Mouse (Mus musculus): ENCODE data around the gene Prdm11. TPM values are rescaled to one million over a fixed set of nuclear protein-coding genes. Genes with fewer than 3 reads are reported as not detected.

The Prdm11 gene
- polyA plus RNA-seq (2016; fragmentation: Nextera tagmentation; extraction: Ambion mirVana): 6.1 and 7.2 TPM in 2 replicates

DNA sequence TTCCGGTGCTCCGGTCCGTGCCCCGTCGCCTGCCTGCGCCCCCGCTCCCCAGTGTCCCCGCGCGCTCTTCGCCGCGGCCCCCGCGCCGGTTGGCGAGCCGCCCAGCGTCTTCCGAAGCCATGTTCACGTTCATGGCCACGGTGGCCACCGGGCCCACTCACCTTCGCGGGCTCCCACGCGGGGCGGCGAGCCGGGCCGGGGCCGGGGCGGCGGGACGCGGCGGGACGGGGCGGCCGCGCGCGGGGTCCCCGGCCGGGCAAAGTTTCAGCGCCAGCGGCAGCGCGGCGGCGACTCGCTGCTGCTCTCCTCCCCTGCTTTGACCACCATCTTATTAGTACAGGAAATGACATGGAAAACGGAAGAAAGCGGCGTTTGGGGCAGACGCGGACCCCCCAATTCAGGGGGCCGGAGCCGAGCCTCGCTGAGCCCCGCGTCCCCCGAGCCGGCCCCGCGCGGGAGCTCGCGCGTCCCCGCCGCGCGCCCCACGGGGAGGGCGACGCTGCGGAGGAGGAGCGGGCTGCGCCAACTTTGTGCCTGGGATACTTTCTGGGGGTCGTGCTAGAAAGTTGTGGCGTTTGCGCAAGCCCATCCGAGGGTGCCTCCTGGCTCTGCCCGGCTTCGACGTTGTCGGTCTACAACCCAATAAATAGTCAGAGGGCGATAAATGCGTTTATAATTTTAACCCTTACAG lies at the start of gene Prdm11:
Gene Prdm11, minus strand, starts transcription at position 350 of the 691 bp plus-strand sequence.
- Histone ChIP-seq H3K27me3 (peaks cover 6% of the 10 kb centered on the region; the same call in 1 of the 2 replicates), H3K4me1 (replicated peaks) (peaks cover 39% of the 10 kb centered on the region), H3K4me2 (peak within 1 kb of the TSS; percentile 83), H3K9me3 (no peaks in the 10 kb centered on the region), H3K27ac (peak within 1 kb of the TSS; percentile 98), H3K4me3 (replicated peaks) (peak within 1 kb of the TSS; percentile 79), H3K9ac (replicated peaks) (peak within 1 kb of the TSS; percentile 97), H3K36me3 (0 out of 2 replicates have a peak, but pooled peaks cover 11% of the 10 kb centered on the region)
- ATAC-seq (ENCODE audit: insufficient number of reproducible peaks, insufficient read depth, low FRiP score, low TSS enrichment, low read depth): peak; percentile 24; the same call in 1 of the 2 replicates
- WGBS: under 1% methylated on average over 81 of the region's 90 CpGs

GRCm38 (mm10) chr2:93092347-93092746 lies 46.4 kb upstream of the Prdm11 start:
- no peak for ATAC-seq (ENCODE audit: insufficient number of reproducible peaks, insufficient read depth, low FRiP score, low TSS enrichment, low read depth)
- H3K9ac ChIP-seq (replicated peaks): no peak overlapping the region
- no peaks in the 10 kb centered on the region for H3K36me3 ChIP-seq
- no peak overlapping the region for H3K27ac ChIP-seq
- H3K4me3 ChIP-seq (replicated peaks): no peak overlapping the region
- H3K4me1 ChIP-seq (replicated peaks): no peaks in the 10 kb centered on the region
- 80% methylated on average over 2 of the region's 2 CpGs for WGBS
- no peaks in the 10 kb centered on the region; the same call in 1 of the 2 replicates for H3K27me3 ChIP-seq
- H3K9me3 ChIP-seq: no peaks in the 10 kb centered on the region
- no peak overlapping the region for H3K4me2 ChIP-seq

- Histone ChIP-seq H3K4me1 (replicated peaks) (no peaks in the 10 kb centered on the region), H3K4me2 (no peak overlapping the region), H3K36me3 (no peaks in the 10 kb centered on the region), H3K9ac (replicated peaks) (no peak overlapping the region), H3K9me3 (no peaks in the 10 kb centered on the region), H3K4me3 (replicated peaks) (no peak overlapping the region), H3K27me3 (no peaks in the 10 kb centered on the region; the same call in 1 of the 2 replicates), H3K27ac (no peak overlapping the region)
- whole genome bisulfite sequencing: 23% methylated on average over 2 of the region's 2 CpGs
- no peak for ATAC-seq (ENCODE audit: insufficient number of reproducible peaks, insufficient read depth, low FRiP score, low TSS enrichment, low read depth)
Observed at GRCm38 (mm10) chr2:93091679-93092078, 45.7 kb upstream of the Prdm11 start.

- no peak overlapping the region for H3K4me3 ChIP-seq (replicated peaks)
- H3K4me2 ChIP-seq: no peak overlapping the region
- 69% methylated on average over 7 of the region's 7 CpGs for WGBS
- H3K27ac ChIP-seq: no peak overlapping the region
- no peaks in the 10 kb centered on the region for H3K4me1 ChIP-seq (replicated peaks)
- no peak for ATAC-seq (ENCODE audit: insufficient number of reproducible peaks, insufficient read depth, low FRiP score, low TSS enrichment, low read depth)
- H3K27me3 ChIP-seq: peaks cover 3% of the 10 kb centered on the region; the same call in 1 of the 2 replicates
- H3K36me3 ChIP-seq: no peaks in the 10 kb centered on the region
- no peak overlapping the region for H3K9ac ChIP-seq (replicated peaks)
- no peaks in the 10 kb centered on the region for H3K9me3 ChIP-seq
Observed at GRCm38 (mm10) chr2:93089379-93090089, 43.6 kb upstream of the Prdm11 start.

DNA sequence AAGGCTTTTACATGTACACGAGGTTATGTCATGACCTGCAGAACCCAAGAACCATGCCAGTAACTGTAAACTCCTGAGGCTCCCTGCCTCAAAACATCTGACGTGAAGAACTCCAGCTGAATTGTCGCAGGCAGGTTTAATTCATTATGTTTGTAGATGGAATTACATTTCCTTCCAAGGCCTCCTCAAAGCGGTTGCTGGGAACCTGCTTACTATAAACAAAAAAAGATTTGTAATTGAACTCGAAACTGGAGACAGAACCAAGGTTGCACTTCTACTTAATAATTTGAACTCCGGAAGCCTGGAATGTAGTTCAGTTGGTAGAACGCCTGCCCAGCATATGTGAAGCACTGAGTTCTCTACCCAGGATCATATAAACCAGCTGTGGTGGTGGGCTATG lies 42.0 kb upstream of the Prdm11 start:
- no peaks in the 10 kb centered on the region for H3K4me1 ChIP-seq (replicated peaks)
- H3K4me3 ChIP-seq (replicated peaks): no peak overlapping the region
- H3K27ac ChIP-seq: no peak overlapping the region
- H3K9ac ChIP-seq (replicated peaks): no peak overlapping the region
- H3K9me3 ChIP-seq: no peaks in the 10 kb centered on the region
- no peak overlapping the region for H3K4me2 ChIP-seq
- ATAC-seq (ENCODE audit: insufficient number of reproducible peaks, insufficient read depth, low FRiP score, low TSS enrichment, low read depth): no peak
- WGBS: 64% methylated on average over 7 of the region's 7 CpGs
- no peaks in the 10 kb centered on the region for H3K36me3 ChIP-seq
- H3K27me3 ChIP-seq: peaks cover 3% of the 10 kb centered on the region; the same call in 1 of the 2 replicates

- Histone ChIP-seq H3K9me3 (no peaks in the 10 kb centered on the region), H3K4me2 (no peak overlapping the region), H3K27ac (no peak overlapping the region), H3K27me3 (peaks cover 3% of the 10 kb centered on the region; the same call in 1 of the 2 replicates), H3K36me3 (no peaks in the 10 kb centered on the region), H3K9ac (replicated peaks) (no peak overlapping the region), H3K4me3 (replicated peaks) (no peak overlapping the region), H3K4me1 (replicated peaks) (no peaks in the 10 kb centered on the region)
- ATAC-seq (ENCODE audit: insufficient number of reproducible peaks, insufficient read depth, low FRiP score, low TSS enrichment, low read depth): no peak
- WGBS: 72% methylated on average over 8 of the region's 8 CpGs
Observed at GRCm38 (mm10) chr2:93085291-93086027, 39.5 kb upstream of the Prdm11 start.

DNA sequence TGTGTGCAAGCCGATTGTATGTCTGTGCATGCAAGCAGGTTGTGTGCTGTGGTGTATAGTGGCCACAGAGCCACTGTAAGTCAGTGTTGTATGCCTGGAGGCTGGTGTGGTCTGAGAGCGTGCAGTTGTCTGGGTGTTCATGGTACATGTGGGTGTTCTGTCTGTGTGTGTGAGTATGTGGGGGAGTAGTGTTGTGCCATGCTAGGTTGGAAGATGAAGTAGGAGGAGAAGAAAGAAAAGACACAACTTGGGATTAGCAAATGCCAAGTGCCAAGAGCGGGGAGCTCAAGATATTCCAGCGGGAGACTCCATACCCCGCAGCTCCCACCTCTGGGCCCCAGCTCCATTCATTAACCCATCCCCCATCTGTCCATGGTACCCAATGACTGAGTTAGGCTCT lies 38.5 kb upstream of the Prdm11 start:
- Histone ChIP-seq H3K36me3 (no peaks in the 10 kb centered on the region), H3K4me2 (no peak overlapping the region), H3K27me3 (peaks cover 3% of the 10 kb centered on the region; the same call in 1 of the 2 replicates), H3K9me3 (no peaks in the 10 kb centered on the region), H3K4me3 (replicated peaks) (no peak overlapping the region), H3K27ac (no peak overlapping the region), H3K4me1 (replicated peaks) (no peaks in the 10 kb centered on the region), H3K9ac (replicated peaks) (no peak overlapping the region)
- ATAC-seq (ENCODE audit: insufficient number of reproducible peaks, insufficient read depth, low FRiP score, low TSS enrichment, low read depth): no peak
- WGBS: 82% methylated on average over 5 of the region's 5 CpGs

DNA sequence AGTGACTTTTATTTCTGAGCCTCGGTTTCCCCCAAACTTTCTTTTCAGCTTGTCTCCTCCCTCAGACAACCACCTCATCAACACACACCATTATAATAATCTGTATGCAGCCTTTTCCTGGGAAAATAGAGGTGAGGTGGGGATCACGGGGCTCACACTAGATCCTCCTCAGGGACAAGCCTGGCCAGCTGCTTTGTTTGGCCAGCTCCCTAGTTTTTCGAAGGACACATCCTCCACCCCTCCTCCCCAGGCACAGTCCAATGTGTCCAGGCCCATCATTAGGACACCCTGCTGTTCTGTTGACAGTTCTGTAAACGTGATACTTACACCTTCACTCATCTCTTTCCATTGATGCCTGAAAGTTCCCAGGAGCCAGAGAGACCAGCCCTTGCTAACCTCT lies 37.4 kb upstream of the Prdm11 start:
- H3K36me3 ChIP-seq: no peaks in the 10 kb centered on the region
- no peaks in the 10 kb centered on the region for H3K9me3 ChIP-seq
- H3K4me1 ChIP-seq (replicated peaks): no peaks in the 10 kb centered on the region
- WGBS: 55% methylated on average over 4 of the region's 4 CpGs
- H3K27ac ChIP-seq: no peak overlapping the region
- no peak overlapping the region for H3K9ac ChIP-seq (replicated peaks)
- no peak overlapping the region for H3K4me3 ChIP-seq (replicated peaks)
- no peak for ATAC-seq (ENCODE audit: insufficient number of reproducible peaks, insufficient read depth, low FRiP score, low TSS enrichment, low read depth)
- H3K4me2 ChIP-seq: no peak overlapping the region
- H3K27me3 ChIP-seq: peaks cover 3% of the 10 kb centered on the region; the same call in 1 of the 2 replicates

- Histone ChIP-seq H3K9ac (replicated peaks) (no peak overlapping the region), H3K27ac (no peak overlapping the region), H3K4me1 (replicated peaks) (no peaks in the 10 kb centered on the region), H3K9me3 (no peaks in the 10 kb centered on the region), H3K36me3 (no peaks in the 10 kb centered on the region), H3K4me2 (no peak overlapping the region), H3K27me3 (peaks cover 3% of the 10 kb centered on the region; the same call in 1 of the 2 replicates), H3K4me3 (replicated peaks) (no peak overlapping the region)
- ATAC-seq (ENCODE audit: insufficient number of reproducible peaks, insufficient read depth, low FRiP score, low TSS enrichment, low read depth): no peak
- WGBS: 45% methylated on average over 3 of the region's 3 CpGs
Observed at GRCm38 (mm10) chr2:93082846-93083245, 36.9 kb upstream of the Prdm11 start.

GRCm38 (mm10) chr2:93080871-93081608 lies 35.1 kb upstream of the Prdm11 start:
- Histone ChIP-seq H3K4me3 (replicated peaks) (no peak overlapping the region), H3K36me3 (no peaks in the 10 kb centered on the region), H3K27ac (no peak overlapping the region), H3K9me3 (no peaks in the 10 kb centered on the region), H3K9ac (replicated peaks) (no peak overlapping the region), H3K4me2 (no peak overlapping the region), H3K4me1 (replicated peaks) (no peaks in the 10 kb centered on the region), H3K27me3 (peaks cover 3% of the 10 kb centered on the region; the same call in 1 of the 2 replicates)
- WGBS: 30% methylated on average over 5 of the region's 5 CpGs
- ATAC-seq (ENCODE audit: insufficient number of reproducible peaks, insufficient read depth, low FRiP score, low TSS enrichment, low read depth): no peak

Measured in limb, embryonic 12.5 days (tissue).